Mouse (Mus musculus): ENCODE results near the gene Unc45a. TPM values are rescaled to one million over a fixed set of nuclear protein-coding genes. Genes with fewer than 3 reads are reported as not detected.
"Not testable (repeated sequence)": the region's sequence is repeated elsewhere in the genome, so short reads cannot be mapped to it uniquely, and the experiment has no call there.

Unc45a gene
- polyA plus RNA-seq, 2 experiments from 2014 or later = 38.1 to 79.1 TPM

DNA sequence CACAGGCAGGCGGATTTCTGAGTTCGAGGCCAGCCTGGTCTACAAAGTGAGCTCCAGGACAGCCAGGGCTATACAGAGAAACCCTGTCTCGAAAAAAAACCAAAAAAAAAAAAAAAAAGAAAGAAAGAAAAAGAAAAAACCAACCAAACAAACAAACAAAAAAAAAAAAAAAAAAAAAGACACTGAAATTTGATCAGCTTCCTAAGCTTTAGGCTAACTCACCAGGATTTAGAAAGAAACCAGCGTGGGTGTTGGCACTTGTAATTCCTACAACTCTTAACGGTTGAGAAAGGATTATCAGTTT, 16.0 kb downstream of the Unc45a start:
- not testable (repeated sequence) for ATAC-seq

DNA sequence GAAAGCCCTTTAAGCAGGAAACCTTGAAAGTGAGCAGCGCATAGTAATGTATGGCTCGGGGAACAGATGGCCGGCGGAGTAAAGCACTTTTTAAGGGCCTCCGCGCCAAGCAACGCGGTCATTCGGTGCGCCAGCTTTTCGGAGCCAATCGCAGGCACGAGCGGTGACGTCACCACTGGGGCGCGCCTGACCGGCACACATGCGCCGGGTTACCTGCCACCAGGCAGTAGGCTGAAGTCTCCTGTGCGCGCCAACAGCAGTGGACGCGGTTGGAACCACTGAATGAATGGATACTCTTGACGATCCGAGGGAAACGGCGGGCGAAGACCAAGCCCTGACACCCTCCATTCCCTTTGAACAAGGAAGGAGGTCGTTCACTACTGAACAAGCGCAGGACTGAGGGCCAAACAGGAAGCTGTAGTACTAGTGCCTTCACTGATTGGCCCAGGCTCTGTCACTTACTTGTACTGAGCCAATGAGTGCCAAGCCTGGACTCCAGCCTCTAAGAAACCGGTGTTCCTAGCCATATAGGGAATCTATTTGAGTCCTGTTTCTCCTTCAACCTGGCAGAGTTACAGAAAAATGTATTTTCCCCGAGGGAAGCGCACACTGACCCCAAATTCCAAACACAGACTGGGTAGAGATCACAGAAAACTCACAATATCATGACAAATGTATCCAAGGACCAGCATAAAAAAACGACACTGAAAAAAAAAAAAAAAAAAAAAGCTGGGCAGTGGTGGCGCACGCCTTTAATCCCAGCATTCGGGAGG, 16.6 kb downstream of the Unc45a start, which contains the start of gene Rccd1:
Gene Rccd1, minus strand, starts transcription at position 412 of the 773 bp plus-strand sequence.
- ATAC-seq = peak; percentile 98

DNA sequence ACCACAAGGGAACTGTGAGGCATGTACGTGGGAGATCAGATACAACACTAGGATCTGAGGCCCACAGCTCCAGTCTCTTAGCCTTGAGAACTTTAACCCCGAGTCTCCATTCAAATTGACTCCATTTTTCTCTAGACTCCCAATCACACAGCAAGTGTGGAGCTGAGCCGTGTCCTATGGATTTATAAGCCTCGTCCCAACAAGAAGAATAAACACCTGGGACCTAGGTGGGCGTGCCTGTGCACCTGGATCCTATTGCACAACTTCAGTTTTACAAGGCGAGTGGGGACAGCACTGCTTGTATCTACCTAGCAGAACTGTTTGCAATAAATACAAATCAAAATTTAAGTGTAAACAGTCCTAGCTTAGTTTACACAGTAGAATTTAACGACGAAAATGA, 17.5 kb downstream of the Unc45a start:
- no peak for ATAC-seq

DNA sequence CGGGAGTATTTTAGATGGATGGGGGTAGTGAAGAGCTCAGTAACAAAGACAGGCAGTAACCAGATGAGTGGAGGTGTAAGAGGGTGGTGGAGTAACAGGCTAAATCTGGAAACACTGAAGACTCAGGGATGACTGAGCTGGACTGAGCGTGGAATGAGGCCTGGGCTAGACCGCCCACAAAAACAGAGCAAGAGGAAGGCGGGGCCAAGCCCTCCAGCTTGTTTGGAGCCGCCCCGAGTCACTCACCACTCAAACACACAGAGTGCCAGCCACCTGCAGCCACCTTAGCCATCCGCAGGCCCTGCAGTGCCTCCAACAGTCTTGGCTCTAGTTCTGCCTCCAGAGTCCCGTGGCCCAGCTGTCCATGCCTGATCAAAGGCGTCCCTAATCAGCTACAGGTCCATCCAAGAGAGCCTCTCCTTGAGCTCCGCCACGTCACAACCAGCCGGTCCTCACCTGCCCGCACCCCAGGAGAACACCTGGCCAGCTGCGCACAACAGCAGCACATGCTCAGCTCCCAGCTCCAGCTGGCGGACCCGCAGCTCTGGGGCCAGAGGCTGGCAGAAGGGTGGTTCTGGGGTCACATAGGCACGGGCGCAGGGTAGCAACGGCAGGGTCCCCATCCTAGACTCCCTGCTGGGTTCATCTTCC, 20.8 kb downstream of the Unc45a start:
- no peak for ATAC-seq

DNA sequence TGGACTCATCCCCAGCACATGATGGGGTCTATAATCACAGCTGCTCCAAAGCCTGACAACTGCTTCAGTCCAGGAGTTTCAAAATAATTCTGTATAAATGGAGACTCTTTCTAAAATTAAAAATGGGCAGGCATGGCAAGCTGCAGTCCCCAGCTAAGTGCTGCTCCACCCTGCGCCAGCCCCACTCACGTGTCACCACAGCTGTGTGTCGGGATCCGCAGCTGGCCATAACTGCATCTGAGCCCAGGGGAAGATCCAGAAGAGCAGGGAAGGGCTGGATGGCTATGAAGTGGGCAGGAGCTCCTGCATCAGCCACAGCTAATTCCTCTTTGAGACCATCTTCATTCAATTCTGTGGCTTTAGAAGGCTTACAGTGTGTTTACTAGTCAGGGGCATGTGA, 22.1 kb downstream of the Unc45a start:
- no peak for ATAC-seq

DNA sequence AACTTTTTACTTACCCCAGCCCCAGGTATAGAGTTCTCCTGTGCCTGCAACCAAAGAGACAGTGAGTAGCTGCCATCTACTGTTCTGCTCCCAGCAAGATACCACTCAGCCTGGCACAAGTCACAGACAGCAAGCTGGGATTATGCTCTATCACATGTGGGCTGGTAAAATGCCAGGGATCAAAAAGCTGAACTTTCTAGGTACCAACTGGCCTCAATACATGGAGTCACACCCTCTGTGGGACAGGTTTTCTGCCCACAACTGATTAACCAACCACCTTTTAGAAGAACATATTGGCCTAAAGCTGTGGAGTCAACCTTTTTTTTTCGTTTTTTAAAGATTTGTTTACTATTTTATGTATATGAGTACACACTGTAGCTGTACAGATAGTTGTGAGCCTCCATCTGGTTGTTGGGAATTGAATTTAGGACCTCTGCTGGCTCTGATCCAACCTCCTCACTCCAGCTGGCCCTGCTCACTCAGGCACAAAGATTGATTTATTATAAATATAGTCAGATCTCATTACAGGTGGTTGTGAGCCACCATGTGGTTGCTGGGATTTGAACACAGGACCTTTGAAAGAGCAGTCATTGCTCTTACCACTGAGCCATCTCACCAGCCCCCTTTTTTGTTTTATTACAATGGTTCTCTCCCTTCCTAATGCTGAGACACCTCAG, 23.2 kb downstream of the Unc45a start:
- no peak for ATAC-seq

DNA sequence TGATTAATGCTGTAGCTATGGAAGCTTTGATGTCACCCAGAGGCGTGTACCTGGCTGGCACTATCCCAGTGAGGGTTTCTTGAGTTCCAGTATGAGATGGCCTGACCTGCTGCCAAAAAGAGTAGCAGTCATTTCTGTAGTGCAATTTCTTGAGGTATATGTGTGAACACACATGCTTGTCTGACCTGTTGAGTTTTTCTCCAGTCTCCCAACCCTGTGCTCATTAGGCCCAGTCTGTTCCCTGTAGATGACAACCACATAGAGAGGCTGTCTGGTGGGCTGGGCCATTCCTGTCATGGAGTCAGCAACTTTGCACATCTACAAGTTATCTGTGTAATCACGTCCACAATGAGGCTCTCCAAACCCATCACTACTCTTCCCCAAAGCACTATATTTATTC, 25.1 kb downstream of the Unc45a start:
- no peak for ATAC-seq

DNA sequence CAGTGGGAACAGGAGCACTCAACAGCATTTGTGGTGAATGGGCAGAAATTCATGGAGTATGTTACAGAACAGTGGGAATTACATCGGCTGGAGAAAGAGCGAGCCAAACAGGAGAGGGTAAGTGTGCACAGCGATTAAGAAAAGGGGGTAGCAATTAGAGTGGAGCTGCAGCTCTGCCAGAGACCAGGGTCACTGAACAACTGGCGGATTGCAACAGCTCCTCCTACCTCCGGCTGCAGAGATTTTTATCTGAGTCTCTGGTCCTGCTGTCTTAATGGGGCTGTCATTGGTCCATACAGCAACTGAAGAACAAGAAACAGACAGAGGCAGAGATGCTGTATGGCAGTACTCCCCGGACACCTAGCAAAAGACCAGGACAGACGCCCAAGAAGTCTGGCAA, 30.0 kb downstream of the Unc45a start:
- no peak for ATAC-seq

DNA sequence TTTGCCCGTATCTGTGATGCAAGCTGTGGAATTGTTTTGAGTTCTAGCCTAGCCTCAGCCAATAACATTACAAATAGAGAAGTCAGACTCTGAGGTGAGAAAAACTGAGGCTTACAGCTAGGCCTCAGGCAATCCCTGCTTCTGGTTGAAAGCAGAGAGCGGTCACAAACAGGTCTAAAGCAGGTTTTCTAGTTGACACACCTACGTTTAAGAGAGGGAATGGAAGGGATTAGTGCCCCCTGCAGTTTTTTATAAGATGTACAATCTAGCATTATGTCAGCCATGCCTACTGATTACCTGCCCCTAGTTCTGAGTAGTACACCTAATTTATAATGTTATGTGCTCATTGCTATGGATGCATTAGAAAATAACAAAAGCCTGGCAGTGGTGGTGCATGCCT, 33.0 kb downstream of the Unc45a start:
- ATAC-seq = no peak

DNA sequence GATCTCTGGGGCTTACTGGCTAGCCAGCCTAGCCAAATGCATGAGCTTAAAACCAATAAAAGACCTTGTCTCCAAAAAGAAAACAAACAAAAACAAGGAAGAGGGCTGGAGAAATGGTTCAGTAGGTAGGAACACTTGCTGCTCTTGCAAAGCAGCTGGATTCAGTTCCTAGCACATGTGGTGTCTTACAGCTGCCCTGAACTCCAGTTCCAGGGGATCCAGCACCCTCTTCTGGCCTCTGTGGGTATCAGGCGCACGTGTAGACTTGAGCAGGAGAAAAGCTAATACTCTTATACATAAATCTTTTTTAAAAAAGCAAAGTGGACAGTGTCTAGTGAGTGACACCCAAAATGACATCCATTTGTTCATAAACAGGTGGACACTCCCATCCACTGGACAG, 39.3 kb downstream of the Unc45a start:
- ATAC-seq = no peak

DNA sequence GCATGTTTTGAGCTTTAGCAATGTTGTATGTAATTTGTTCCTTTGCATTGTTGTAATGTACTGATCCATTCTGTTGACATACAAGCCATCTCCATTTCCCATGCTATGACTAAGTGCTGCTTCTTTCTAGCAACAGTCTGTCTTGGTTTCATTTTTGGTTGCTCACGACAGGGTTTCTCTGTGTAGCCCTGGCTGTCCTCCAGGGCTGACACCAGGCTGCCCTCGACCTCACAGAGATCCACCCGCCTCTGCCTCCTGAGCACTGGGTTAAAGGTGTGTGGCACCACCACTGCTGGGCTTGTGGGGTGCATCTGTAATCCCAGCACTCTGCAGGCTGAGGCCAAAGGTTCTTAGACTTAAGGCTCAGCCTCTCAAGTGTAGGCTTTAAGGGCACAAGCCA, 41.2 kb downstream of the Unc45a start:
- ATAC-seq = peak; percentile 70

DNA sequence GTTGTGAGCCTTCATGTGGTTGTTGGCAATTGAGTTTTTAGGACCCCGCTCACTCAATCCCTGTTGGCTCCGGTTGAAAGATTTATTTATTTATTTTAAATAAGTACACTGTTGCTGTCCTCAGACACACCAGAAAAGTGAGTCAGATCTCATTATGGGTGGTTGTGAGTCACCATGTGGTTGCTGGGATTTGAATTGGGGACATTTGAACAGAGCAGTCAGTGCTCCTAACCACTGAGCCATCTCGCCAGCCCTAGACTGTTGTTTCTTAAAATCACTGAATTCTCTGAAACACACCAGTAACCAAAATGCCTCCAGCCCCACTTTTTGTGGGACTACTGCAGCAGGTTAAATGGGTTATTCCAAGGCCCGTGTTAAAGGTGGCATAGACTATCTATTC, 42.1 kb downstream of the Unc45a start:
- no peak for ATAC-seq

DNA sequence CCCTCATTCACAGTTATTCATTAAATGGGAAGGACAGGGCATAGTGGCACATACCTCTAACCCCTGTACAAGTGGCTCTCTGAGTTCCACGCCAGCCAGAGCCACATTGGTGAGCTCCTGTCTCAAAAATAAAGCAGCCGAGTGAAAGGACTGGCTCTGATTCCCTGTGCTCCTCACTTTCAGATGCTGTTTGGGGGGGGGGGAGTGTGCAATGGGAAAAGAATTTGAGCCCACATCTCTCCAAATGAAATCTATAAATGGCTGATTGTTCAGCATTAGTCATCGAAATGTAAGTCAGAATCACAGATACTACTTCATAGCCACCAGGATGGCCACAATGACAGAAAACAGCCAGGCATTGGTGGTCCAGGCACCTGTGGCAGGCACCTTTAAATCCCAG, 43.8 kb downstream of the Unc45a start:
- ATAC-seq = no peak

DNA sequence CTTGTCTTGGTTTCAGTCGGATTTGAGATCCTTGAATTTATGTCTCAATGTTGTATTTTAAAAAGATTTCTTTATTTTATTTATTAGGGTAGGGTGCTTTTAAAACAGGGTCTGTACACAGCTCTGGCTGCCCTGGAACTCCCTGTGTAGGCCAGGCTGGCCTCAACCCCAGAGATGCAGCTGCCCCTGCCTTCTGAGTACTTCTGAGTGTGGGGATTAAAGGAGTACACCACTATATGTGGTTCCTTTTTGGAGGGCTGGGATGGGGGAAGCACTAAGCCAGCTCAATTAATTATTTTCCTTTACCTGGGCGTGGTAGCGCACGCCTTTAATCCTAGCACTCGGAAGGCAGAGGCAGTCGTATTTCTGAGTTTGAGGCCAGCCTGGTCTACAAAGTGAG, 44.3 kb downstream of the Unc45a start:
- no peak for ATAC-seq

DNA sequence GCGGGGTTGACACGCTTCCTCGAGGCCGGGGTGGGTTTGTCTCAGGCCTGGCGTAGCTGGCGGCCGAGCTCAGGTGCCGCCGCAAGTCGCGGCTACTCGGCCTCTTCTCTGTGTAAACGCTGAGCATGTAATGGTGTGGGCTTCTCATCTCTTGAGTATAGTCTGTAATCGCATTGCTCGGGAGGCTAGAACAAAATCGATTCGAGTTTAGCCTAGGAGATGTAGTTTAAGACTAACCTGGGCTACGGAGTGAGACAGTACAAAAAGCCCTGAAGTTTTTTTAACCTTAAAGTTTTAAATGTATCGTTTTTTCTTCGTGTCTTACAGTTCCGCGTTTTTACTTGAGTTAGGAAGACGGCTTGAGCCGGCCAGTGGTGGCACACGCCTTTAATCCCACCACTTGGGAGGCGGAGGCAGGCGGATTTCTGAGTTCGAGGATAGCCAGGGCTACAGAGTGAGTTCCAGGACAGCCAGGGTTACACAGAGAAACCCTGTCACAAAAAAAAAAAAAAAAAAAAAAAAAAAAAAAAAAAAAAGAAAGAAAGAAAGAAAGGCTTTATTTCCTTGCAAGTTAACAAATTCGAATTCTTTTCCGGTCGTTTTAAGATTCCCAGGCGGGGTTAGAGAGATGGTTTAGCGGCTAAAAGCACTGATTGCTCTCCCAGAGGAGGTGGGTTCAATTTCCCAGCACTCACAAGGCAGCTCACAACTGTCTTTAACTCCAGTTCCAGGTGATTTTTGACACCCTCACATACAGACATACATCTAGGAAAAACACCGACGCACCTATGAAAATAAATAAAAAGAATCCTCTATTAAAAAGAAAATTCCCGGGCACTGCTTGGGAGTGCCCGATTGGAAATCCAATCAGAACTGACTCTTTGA, 45.8 kb downstream of the Unc45a start:
- ATAC-seq = peak; percentile 12

DNA sequence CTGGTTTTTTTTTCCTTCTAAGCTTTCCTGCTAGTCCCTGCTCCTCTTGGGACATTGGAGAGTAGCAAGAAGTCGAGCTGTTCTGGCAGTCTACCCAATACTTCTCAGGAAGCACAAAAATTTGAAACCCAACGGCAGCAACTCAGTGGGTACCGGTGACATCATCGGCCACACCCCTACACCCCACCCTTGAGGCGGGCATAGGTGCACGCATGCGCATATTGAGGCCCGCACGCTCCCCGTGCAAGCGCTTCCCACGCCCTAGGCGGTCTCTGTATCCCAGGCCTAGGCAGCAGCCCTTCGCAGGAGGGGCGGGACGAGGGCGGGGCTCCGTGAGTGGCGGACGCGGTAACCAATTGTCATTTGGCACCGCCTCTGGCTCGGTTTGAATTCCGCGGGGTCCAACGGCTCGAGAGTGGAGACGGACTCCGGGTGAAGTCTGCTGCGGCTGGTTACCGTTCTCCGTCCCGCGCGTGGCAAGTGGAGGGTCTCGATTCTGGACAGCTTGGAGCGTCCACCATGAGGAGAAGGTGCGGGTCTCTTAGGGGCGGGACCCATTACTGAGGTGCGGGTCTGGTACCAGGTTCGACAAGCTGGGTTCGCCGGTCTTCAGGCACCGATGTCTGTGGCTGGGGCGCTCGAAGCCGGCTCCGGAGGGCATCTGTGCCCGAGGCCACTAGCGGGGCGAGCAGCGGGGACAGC, 46.6 kb downstream of the Unc45a start, which contains the start of gene Prc1:
Gene Prc1, plus strand, starts transcription at position 389 of the 702 bp plus-strand sequence.
- ATAC-seq = peak; percentile 94

DNA sequence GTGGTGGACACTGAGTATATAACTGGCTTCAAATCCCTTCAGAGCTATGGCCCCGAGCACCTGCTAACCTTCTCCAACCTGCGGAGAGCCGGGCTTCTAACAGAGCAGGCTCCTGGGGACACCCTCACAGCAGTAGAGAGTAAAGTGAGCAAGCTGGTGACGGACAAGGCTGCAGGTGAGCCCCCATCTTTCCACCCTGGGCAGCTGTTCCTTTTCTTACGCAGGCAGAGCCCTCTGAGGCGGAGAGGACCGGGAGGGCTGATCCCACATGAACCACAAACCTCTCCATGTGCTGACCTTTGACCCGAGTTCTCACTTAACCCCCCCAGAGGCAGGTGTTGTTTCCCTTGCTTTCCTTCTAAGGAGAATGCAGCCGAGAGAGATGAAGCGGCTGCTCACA, 53.1 kb downstream of the Unc45a start:
- ATAC-seq = no peak

DNA sequence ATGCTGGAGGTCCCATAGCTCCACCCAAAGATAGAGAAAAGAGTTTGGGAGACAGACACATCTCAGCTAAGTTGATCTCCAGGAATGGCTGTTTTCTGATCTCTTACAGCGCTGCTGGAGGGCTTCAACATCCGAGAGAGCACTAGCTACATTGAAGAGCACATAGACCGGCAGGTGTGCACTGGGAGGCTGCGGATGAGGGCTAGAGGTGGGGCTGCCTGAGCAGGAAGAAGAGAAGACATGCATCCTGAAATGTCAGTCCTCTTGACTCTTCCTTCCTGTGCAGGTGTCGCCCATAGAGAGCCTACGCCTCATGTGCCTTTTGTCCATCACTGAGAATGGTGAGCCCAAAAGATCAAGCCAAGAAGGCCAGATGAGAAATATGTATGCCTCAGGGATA, 55.1 kb downstream of the Unc45a start:
- no peak for ATAC-seq

DNA sequence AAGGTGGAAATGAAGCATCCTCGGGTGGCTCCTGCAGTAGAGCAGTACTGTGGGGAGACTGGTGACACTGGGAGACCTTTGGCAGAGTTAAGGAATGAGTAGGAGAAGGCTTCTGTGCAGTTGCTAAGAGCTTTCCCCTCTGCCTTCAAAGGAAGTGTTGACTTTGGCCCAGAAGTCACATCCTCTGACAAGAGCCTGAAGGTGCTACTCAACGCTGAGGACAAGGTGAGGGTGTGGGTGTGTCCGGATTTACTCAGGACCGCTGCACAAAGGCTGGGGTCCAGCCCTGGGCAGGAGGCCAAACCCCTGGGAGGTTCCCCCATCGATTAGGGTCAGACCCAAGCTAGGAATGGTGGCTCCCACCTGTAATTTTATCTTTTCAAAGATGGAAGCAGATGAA, 56.4 kb downstream of the Unc45a start:
- ATAC-seq = no peak

DNA sequence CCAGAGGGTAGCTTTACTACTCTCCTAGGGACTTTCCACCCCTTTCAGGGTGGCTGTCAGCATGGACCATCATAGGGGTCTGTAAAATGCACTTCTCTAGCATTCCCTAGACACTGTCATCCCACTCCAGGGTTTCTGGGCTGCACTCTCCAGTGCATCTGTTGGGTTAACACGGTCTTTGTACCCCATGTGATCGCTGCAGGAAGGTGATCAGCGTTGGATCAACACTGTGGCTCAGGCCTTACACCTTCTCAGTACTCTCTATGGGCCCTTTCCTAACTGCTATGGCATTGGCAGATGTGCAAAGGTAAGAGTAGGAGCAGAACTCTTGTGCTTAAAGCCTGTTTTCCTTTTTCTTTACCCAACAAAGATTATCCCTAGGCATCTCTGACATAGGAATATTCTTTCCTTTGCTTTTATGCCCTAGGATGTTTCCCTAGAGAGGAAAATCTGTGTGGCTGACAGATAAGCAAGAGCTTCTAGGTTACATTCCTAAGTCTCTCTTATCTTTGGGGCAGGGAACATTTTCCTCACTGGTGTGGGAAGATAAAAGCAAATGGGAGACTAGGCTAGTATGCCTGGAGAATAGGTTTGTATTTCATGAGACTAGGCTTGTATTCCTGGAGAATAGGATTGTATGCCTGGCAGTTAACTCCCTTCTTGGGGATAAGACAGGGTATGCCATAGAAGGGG, 57.4 kb downstream of the Unc45a start:
- no peak for ATAC-seq

DNA sequence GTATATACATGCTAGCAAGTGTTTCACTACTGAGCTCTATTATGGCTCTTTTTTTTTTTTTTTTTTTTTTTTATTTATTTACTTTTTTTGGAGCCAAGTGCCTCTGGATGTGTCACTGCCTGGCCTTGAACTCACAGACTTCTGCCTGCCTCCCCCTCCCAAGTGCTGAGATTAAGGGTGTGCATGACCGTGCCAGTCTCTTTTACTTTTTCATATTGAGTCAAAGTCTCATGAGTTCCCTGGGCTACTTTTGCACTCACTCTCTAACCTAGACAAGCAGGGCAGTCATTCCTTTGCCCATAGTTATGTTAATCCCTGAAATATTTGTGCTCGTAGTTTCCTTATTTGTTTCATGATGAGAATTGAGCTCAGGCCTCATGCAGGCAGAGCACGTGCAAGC, 59.2 kb downstream of the Unc45a start:
- no peak for ATAC-seq

DNA sequence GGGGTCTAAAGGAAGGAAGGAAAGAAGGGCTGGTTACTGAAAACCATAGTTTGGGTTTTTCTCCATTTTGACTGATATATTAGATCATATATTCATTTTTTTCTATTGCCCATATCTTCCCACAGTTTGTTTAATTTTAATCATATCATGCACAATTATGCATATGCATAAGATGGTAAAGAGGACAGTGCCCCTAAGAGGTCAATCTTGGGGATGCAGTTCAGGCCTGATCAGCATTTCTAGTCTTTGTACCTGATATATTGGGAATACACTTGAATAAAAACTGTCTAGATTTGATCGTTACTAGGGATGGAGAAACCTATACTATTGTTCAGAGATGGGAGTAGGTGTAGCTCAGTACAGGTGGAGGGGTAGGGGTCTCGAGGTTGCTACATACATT, 59.8 kb downstream of the Unc45a start:
- no peak for ATAC-seq
